In genomic region chr7:81959704-81960103, GRCm38 (mm10) we compare ENCODE assay signal across 8 mouse cellular contexts. TPM values are rescaled to one million over a fixed set of nuclear protein-coding genes. Genes with fewer than 3 reads are reported as not detected.
DNase-seq lines count a peak whose midpoint lies in the region; ATAC-seq lines count a peak whose summit lies in the region.

No protein-coding gene starts in this region.

- peak; percentile 44; the same call in 1 of the 2 replicates for ATAC-seq in frontal cortex, adult (ENCODE audit: low TSS enrichment)
- ATAC-seq in megakaryocyte-erythroid progenitor cell, adult 5-6 weeks (replicated peaks; ENCODE audit: low FRiP score, low TSS enrichment, poor library complexity, severe bottlenecking): 0 out of 2 replicates have a peak, but pooled peaks have one; percentile 57

- DNase-seq in frontal cortex, postnatal 25 days (ENCODE audit: low spot score in 2 of 2): no peak
- DNase-seq in right cerebral cortex, postnatal 10 days (ENCODE audit: low spot score in 2 of 2): peak; percentile 47 to 56
- no peak for DNase-seq in right cerebral cortex, postnatal 36 days (ENCODE audit: low spot score in 2 of 2)
- peak; percentile 49 to 69 for DNase-seq in cerebellum, postnatal 14 days
- DNase-seq in hindlimb bud, embryonic 11.5 days (ENCODE audit: extremely low spot score, low read depth, low spot score): peak; percentile 52
- no peak for DNase-seq in urinary bladder, postnatal 10 days (ENCODE audit: low spot score)

RNA-seq across cellular contexts. Expression of gene Hdgfl3, which starts 25.4 kb away (rescaled TPM):
- total RNA-seq in megakaryocyte-erythroid progenitor cell, adult 5-6 weeks (2014; fragmentation: Nextera tagmentation): 0.32 and 0.76 TPM in 2 replicates
- 0.56 and 3.6 TPM in 2 replicates for total RNA-seq in megakaryocyte-erythroid progenitor cell, adult 5-6 weeks (2017)

RNA-seq across cellular contexts. Expression of gene Bnc1, which starts 32.4 kb away (rescaled TPM):
- not detected in 2 replicates for total RNA-seq in megakaryocyte-erythroid progenitor cell, adult 5-6 weeks (2014; fragmentation: Nextera tagmentation)
- not detected in 2 replicates for total RNA-seq in megakaryocyte-erythroid progenitor cell, adult 5-6 weeks (2017)

Comparison
In these comparisons a context has a peak if more than half of its experiments do, and no peak if none do; other contexts are left out.
1. DNase-seq: peak in right cerebral cortex, postnatal 10 days (2 of 2), cerebellum, postnatal 14 days (2 of 2) and hindlimb bud, embryonic 11.5 days (single experiment); none in frontal cortex, postnatal 25 days (0 of 2), right cerebral cortex, postnatal 36 days (0 of 2) and urinary bladder, postnatal 10 days (single experiment).